Mouse (Mus musculus): ENCODE measurements at regions not wholly inside any gene's neighbourhood (a gene's known extent, or its start where the extent isn't known, plus 50 kb on each side); places are given as distances from the start of the nearest gene placed in this dataset.

DNA sequence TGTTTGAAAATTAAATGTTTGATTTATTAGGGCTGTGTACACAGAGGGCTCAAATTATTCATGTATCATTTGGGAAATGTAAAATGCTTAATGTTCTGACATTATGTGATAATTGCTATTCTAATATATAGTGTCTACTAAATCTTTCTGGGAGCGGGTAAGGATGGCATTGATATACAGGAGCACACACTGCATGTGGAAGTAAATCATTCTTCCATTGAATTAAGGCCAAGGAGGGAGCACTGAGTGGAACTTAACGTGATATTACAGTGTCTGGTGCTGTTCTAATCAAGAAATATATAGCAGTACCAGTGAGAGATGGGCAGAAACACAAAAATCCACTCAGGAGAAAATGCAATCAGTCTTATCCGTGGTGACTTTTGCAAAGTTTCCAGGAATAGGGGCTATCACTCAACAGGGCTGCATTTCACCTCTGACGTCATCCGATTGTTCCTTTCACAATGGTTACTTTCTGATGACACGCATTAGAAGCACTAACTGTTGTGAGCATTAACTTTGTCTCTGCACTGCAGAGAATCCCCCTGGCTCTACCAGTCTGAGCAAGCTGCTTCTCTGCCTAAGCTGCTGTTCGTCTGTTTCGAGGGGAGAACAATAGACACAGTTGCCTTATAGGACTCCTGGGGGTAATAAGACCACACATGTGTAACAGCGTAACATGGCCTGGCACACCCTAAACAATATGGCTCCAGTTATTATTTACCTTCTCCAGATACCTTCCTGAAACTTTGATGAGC lies 85.0 kb upstream of the Iqcj start:
- 75% methylated on average over 9 of the region's 9 CpGs for WGBS
- no peak overlapping the region for H3K4me3 ChIP-seq (replicated peaks; ENCODE audit: low read length)
- no peaks in the 10 kb centered on the region for H3K9me3 ChIP-seq (replicated peaks; ENCODE audit: control insufficient read depth, low read length)
- no peaks in the 10 kb centered on the region for H3K36me3 ChIP-seq (ENCODE audit: control insufficient read depth, insufficient read depth, low read length)
- no peak overlapping the region for H3K4me2 ChIP-seq (ENCODE audit: low read depth, low read length)
- no peak for ATAC-seq (ENCODE audit: insufficient read depth, low FRiP score)
- no peak overlapping the region for H3K9ac ChIP-seq (ENCODE audit: low read length)
- H3K4me1 ChIP-seq (ENCODE audit: control insufficient read depth, insufficient read depth, low read length): no peaks in the 10 kb centered on the region
- H3K27ac ChIP-seq (ENCODE audit: low read length): no peak overlapping the region
- H3K27me3 ChIP-seq (ENCODE audit: control insufficient read depth, insufficient read depth, low read length): no peaks in the 10 kb centered on the region

GRCm38 (mm10) chr3:67828156-67828555 lies 63.9 kb upstream of the Iqcj start:
- WGBS: 79% methylated on average over 2 of the region's 2 CpGs
- H3K9ac ChIP-seq (ENCODE audit: low read length): no peak overlapping the region
- no peak overlapping the region for H3K4me2 ChIP-seq (ENCODE audit: low read depth, low read length)
- H3K27me3 ChIP-seq (ENCODE audit: control insufficient read depth, insufficient read depth, low read length): no peaks in the 10 kb centered on the region
- no peaks in the 10 kb centered on the region for H3K36me3 ChIP-seq (ENCODE audit: control insufficient read depth, insufficient read depth, low read length)
- no peak overlapping the region for H3K4me3 ChIP-seq (replicated peaks; ENCODE audit: low read length)
- no peaks in the 10 kb centered on the region for H3K9me3 ChIP-seq (replicated peaks; ENCODE audit: control insufficient read depth, low read length)
- ATAC-seq (ENCODE audit: insufficient read depth, low FRiP score): no peak
- H3K4me1 ChIP-seq (ENCODE audit: control insufficient read depth, insufficient read depth, low read length): no peaks in the 10 kb centered on the region
- H3K27ac ChIP-seq (ENCODE audit: low read length): no peak overlapping the region

- 0 out of 2 replicates have a peak, but pooled peaks have one; percentile 37 for ATAC-seq (ENCODE audit: insufficient read depth, low FRiP score)
- 19% methylated on average over 4 of the region's 4 CpGs for whole genome bisulfite sequencing
Measured at GRCm38 (mm10) chr3:67833041-67833663, 58.9 kb upstream of the Iqcj start.

More at GRCm38 (mm10) chr3:67833041-67833663, 58.9 kb upstream of the Iqcj start:
- Histone ChIP-seq H3K4me2 (ENCODE audit: low read depth, low read length) (no peak overlapping the region), H3K4me3 (replicated peaks; ENCODE audit: low read length) (no peak overlapping the region), H3K36me3 (ENCODE audit: control insufficient read depth, insufficient read depth, low read length) (no peaks in the 10 kb centered on the region), H3K27me3 (ENCODE audit: control insufficient read depth, insufficient read depth, low read length) (no peaks in the 10 kb centered on the region), H3K9ac (ENCODE audit: low read length) (no peak overlapping the region), H3K9me3 (replicated peaks; ENCODE audit: control insufficient read depth, low read length) (no peaks in the 10 kb centered on the region), H3K27ac (ENCODE audit: low read length) (no peak overlapping the region), H3K4me1 (ENCODE audit: control insufficient read depth, insufficient read depth, low read length) (no peaks in the 10 kb centered on the region)

Data from stomach, embryonic 16.5 days (tissue).